Mouse (Mus musculus): ENCODE data around the gene Neurl4.

- TF ChIP-seq CTCF (IDR thresholded peaks at IDR 0.05; ENCODE audit: low read depth, low read length) (peak; percentile 85), EP300 (IDR thresholded peaks at IDR 0.05; ENCODE audit: insufficient read depth, low read depth, low read length) (no peak)
Measured at GRCm38 (mm10) chr11:69934169-69934568, 33.3 kb downstream of the Neurl4 start.
